Mouse (Mus musculus): Measurements from ENCODE around the gene Ormdl3. TPM values are rescaled to one million over a fixed set of nuclear protein-coding genes. Genes with fewer than 3 reads are reported as not detected.
A peak's percentile ranks its signal among the peaks of the same experiment; 100 is the strongest.

The Ormdl3 gene
- total and polyA plus RNA-seq, 3 experiments = 40.2 to 61.2 (median 40.9) TPM

DNA sequence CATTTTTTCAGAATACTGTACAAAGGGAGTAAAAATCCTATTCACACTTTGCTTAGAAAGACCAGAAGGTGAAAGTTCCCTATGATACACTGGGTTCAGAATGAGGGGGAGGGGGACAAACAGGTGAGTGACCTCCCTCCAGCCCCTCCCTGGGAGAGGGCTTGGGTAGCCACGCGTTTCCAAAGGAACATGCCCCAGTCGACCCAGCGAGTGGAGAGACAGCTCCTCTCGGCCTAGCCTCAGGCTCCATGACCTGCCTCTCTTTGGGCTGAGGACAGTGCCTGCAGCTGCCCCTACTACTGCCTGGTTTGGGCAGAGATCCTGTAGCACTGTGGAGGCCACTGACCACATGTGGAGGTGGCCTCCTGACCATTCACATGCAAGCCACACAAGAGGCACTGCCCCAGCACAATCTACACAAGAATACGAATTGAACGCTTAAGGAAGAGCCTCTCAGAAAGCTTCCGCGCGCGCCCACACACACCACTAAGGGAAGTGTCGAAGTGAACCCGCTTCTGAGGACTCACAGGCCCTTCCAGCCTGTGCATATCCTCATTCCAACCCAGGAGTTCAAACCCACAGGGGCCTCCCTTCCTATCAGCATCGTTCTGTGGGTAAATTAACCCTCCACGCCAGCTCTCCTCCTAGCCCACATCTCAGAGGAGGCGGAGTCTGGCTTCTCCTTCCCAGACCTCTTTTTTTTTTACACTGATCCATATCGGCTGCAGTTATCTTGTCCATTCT lies 5.7 kb downstream of the Ormdl3 start:
- H3K36me3 ChIP-seq (ENCODE audit: control insufficient read depth, insufficient read depth, low read length) = no peaks in the 10 kb centered on the region
- no peak for DNase-seq
- intact Hi-C loops (cut with DNase I) = no loop called here
- TF ChIP-seq POLR2A (IDR thresholded peaks at IDR 0.05; ENCODE audit: insufficient read depth, low read depth, low read length) (no peak), CTCF (IDR thresholded peaks at IDR 0.05) (no peak), EP300 (IDR thresholded peaks at IDR 0.05; ENCODE audit: insufficient read depth, low read depth, low read length) (no peak)
- H3K79me2 ChIP-seq (replicated peaks; ENCODE audit: control insufficient read depth, insufficient read depth, low read length) = no peaks in the 10 kb centered on the region
- H3K27ac ChIP-seq = no peak overlapping the region
- 68% methylated on average over 17 of the region's 17 CpGs for WGBS
- peaks cover 7% of the 10 kb centered on the region; the same call in 1 of the 2 replicates for H3K4me1 ChIP-seq (ENCODE audit: control insufficient read depth, insufficient read depth, low read length)
- H3K4me3 ChIP-seq = no peak overlapping the region
- no peak overlapping the region for H3K9ac ChIP-seq (ENCODE audit: low read depth, low read length)
- H3K27me3 ChIP-seq (ENCODE audit: control insufficient read depth, insufficient read depth, low read length) = no peaks in the 10 kb centered on the region

DNA sequence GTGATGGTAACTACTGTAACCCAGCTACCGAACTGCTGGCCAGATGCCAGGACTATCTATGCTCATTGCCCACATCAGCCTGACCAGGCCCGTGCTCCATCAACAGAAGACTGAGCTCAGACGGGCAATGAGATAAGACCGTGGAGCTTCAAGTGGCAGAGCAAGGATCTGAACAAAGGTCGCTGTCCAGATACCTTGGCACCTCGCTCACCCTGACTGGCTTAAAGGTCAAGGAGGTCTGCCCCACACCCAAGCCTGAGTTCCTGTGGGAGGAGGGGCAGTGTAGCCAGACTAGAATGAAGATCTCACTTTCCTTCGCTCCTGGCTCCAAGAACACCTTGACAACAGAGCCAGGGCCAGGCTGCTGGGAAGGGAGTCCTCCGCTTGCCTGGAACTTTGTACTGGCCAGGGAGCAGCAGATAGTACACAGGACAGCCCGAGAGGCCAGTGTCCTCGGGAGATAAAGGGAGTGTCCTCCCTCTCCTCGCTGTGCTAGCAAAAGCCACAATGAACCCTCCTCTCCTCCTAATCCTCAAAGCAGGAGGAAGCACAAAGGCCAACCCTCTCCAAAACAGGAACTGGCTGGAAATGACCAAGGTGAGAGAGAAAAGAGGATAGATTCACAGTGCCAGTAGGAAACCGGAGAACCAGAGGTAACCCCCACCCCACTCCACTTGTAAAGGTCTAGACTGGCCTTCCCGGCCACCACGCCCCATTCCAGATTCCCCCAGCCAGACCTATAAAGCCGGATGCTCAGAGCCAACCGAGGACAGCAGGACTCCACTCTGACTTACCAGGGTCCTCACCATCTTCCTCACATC lies 6.7 kb downstream of the Ormdl3 start:
- Histone ChIP-seq H3K79me2 (replicated peaks; ENCODE audit: control insufficient read depth, insufficient read depth, low read length) (no peaks in the 10 kb centered on the region), H3K4me1 (ENCODE audit: control insufficient read depth, insufficient read depth, low read length) (peaks cover 4% of the 10 kb centered on the region; the same call in 1 of the 2 replicates), H3K4me3 (no peak overlapping the region), H3K27ac (no peak overlapping the region), H3K9ac (ENCODE audit: low read depth, low read length) (no peak overlapping the region), H3K27me3 (ENCODE audit: control insufficient read depth, insufficient read depth, low read length) (no peaks in the 10 kb centered on the region), H3K36me3 (ENCODE audit: control insufficient read depth, insufficient read depth, low read length) (no peaks in the 10 kb centered on the region)
- WGBS = 49% methylated on average over 16 of the region's 16 CpGs
- TF ChIP-seq POLR2A (IDR thresholded peaks at IDR 0.05; ENCODE audit: insufficient read depth, low read depth, low read length) = no peak
- no peak for TF ChIP-seq CTCF (IDR thresholded peaks at IDR 0.05)
- TF ChIP-seq EP300 (IDR thresholded peaks at IDR 0.05; ENCODE audit: insufficient read depth, low read depth, low read length) = no peak
- intact Hi-C loops (cut with DNase I) = no loop called here
- no peak for DNase-seq

- WGBS = 72% methylated on average over 5 of the region's 5 CpGs
- H3K4me1 ChIP-seq (ENCODE audit: control insufficient read depth, insufficient read depth, low read length) = no peaks in the 10 kb centered on the region
- TF ChIP-seq POLR2A (IDR thresholded peaks at IDR 0.05; ENCODE audit: insufficient read depth, low read depth, low read length) (no peak), CTCF (IDR thresholded peaks at IDR 0.05) (no peak), EP300 (IDR thresholded peaks at IDR 0.05; ENCODE audit: insufficient read depth, low read depth, low read length) (no peak)
- intact Hi-C loops (cut with DNase I) = no loop called here
- no peaks in the 10 kb centered on the region for H3K79me2 ChIP-seq (replicated peaks; ENCODE audit: control insufficient read depth, insufficient read depth, low read length)
- H3K36me3 ChIP-seq (ENCODE audit: control insufficient read depth, insufficient read depth, low read length) = no peaks in the 10 kb centered on the region
- no peaks in the 10 kb centered on the region for H3K27me3 ChIP-seq (ENCODE audit: control insufficient read depth, insufficient read depth, low read length)
- no peak overlapping the region for H3K9ac ChIP-seq (ENCODE audit: low read depth, low read length)
- DNase-seq = no peak
- no peak overlapping the region for H3K27ac ChIP-seq
- no peak overlapping the region for H3K4me3 ChIP-seq
These were observed 9.4 kb downstream of the Ormdl3 start for GRCm38 (mm10) chr11:98577776-98578175.

- no peak for TF ChIP-seq POLR2A (IDR thresholded peaks at IDR 0.05; ENCODE audit: insufficient read depth, low read depth, low read length)
- TF ChIP-seq CTCF (IDR thresholded peaks at IDR 0.05) = no peak
- TF ChIP-seq EP300 (IDR thresholded peaks at IDR 0.05; ENCODE audit: insufficient read depth, low read depth, low read length) = no peak
- Histone ChIP-seq H3K4me1 (ENCODE audit: control insufficient read depth, insufficient read depth, low read length) (no peaks in the 10 kb centered on the region), H3K27me3 (ENCODE audit: control insufficient read depth, insufficient read depth, low read length) (no peaks in the 10 kb centered on the region), H3K79me2 (replicated peaks; ENCODE audit: control insufficient read depth, insufficient read depth, low read length) (no peaks in the 10 kb centered on the region), H3K27ac (no peak overlapping the region), H3K4me3 (no peak overlapping the region), H3K9ac (ENCODE audit: low read depth, low read length) (no peak overlapping the region), H3K36me3 (ENCODE audit: control insufficient read depth, insufficient read depth, low read length) (no peaks in the 10 kb centered on the region)
- DNase-seq = no peak
- WGBS = 73% methylated on average over 6 of the region's 6 CpGs
- intact Hi-C loops (cut with DNase I) = no loop called here
These were observed 17.7 kb downstream of the Ormdl3 start for GRCm38 (mm10) chr11:98569461-98569860.

DNA sequence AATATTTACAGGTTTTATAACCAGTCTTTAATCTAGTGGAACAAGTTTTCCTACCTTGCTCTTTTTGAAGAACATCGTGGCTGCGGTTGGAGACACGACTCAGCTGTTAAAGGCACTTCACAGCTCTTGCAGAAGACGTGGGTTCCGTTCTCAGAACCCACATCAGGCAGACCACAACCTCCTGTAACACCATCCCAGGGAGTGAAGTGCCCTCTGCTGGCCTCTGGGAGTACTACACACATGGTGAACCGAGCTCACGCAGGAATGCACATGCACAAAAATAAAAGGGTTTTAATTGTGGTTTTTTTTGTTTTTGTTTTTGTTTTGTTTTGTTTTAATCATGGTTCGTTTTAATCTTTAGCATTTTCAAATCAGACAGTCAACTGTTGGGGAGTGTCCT lies 18.8 kb downstream of the Ormdl3 start:
- no peaks in the 10 kb centered on the region for H3K27me3 ChIP-seq (ENCODE audit: control insufficient read depth, insufficient read depth, low read length)
- no peak for DNase-seq

More for the DNA sequence above, 18.8 kb downstream of the Ormdl3 start:
- H3K4me3 ChIP-seq = no peak overlapping the region
- 84% methylated on average over 8 of the region's 8 CpGs for WGBS
- H3K27ac ChIP-seq = no peak overlapping the region
- H3K4me1 ChIP-seq (ENCODE audit: control insufficient read depth, insufficient read depth, low read length) = no peaks in the 10 kb centered on the region
- H3K9ac ChIP-seq (ENCODE audit: low read depth, low read length) = no peak overlapping the region
- no peaks in the 10 kb centered on the region for H3K36me3 ChIP-seq (ENCODE audit: control insufficient read depth, insufficient read depth, low read length)
- TF ChIP-seq EP300 (IDR thresholded peaks at IDR 0.05; ENCODE audit: insufficient read depth, low read depth, low read length) (no peak), CTCF (IDR thresholded peaks at IDR 0.05) (peak; percentile 40), POLR2A (IDR thresholded peaks at IDR 0.05; ENCODE audit: insufficient read depth, low read depth, low read length) (no peak)
- H3K79me2 ChIP-seq (replicated peaks; ENCODE audit: control insufficient read depth, insufficient read depth, low read length) = no peaks in the 10 kb centered on the region
- intact Hi-C loops (cut with DNase I) = no loop called here

Measured in heart, adult 2 months (tissue).